Mouse (Mus musculus): Measurements from ENCODE around the gene Kcnj5.

The Kcnj5 gene

DNA sequence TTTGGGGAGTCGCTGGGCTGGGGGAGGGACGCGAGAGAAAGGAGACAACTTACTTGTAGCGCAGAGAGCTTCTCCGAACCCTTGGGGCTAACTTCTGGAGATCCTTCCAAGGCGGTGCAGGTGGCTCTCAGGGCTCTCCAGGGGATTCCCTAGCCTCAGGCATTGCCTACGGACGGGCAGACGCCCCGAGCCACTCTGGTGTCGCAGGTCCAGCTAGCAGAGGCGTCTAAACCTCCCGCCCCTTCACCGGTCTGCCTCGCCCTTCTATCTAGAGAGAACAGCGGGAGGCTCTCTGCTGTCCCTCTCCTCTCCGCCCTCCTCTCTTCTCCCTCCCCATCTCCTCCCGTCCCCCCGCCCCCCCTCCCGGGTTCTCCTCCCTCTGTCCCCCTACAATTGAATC is at the start of gene Kcnj5:
TSS of gene Kcnj5 (minus strand) at position 300 of the 400 bp plus-strand sequence.
- no peak for DNase-seq (ENCODE audit: low spot score in 2 of 2)

DNA sequence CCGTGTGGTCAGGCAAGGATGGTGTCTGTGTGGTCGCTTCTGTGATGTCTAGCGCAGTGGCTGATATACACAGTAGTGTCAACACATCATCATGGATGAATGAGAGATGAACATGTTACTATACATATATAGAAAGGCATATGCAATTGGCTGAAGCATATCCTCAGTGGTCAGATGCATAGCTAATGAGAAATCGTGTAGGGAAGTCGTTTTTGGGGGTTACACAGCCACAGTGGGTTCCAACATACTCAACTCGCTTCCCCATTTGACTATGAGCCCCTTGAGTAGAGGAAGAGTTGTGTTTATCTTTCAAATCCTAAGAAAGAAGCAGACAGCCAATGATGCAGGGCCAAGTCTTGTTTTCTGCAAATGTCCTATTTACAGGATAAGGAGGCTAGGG is 48.6 kb upstream of the Kcnj5 start:
- DNase-seq (ENCODE audit: low spot score in 2 of 2) = no peak

DNA sequence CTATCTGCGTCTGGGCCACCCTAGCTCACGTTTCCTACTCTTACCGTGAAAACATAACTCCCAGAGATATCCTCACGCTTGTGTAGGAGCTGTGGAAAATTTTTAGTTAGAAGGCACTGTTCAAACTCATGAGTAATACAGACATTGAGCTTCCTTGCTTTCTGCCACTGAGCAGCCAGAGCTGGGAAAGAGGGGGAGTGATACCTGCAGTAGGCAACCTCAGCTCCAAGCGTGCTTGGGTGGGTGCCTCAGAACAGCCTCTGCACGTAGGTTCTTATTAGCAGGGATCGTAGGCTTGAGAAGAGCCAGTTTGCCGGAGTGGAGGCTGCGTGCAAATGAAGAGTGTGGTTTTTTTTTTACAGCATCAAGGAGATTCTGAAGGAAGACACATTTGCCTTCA is 47.6 kb upstream of the Kcnj5 start:
- no peak for DNase-seq (ENCODE audit: low spot score in 2 of 2)

DNA sequence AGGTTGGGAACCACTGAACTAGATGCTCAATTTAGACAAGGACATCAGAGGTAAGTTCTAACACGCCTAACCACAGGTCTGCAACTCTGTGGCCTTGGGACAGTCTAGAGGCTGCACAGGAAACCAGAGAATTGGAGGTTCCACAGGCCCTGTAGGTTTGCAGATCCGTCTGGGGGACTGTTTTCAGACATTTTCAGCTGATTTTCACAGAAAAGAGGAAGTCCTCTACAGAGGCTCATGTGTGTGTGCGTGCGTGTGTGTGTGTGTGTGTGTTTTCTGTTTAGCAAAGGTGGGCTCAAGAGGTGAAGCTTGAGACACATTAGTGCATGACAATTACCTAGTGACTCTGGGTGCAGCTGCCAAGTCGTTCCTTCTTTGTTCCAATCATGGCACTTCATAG is 46.9 kb upstream of the Kcnj5 start:
- no peak for DNase-seq (ENCODE audit: low spot score in 2 of 2)

DNA sequence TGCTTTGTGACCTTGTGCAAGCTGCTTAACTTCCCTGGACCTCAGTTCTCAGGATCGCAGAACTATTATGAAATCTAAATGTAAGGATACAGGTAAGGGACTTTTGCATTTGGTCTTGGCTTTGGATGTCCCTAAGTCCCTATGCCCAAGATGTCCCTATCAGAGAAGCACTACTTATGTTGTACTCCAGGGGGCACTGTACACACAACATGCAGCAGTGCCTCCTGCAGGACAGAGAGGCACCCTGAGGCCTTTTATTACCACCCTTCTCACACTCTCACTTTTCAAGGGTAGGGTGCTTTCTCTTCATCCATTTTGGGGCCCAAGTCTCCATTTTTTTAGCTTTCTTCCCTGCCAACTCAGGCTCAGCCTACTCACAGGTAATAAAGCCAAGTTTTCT is 44.0 kb upstream of the Kcnj5 start:
- no peak for DNase-seq (ENCODE audit: low spot score in 2 of 2)

DNA sequence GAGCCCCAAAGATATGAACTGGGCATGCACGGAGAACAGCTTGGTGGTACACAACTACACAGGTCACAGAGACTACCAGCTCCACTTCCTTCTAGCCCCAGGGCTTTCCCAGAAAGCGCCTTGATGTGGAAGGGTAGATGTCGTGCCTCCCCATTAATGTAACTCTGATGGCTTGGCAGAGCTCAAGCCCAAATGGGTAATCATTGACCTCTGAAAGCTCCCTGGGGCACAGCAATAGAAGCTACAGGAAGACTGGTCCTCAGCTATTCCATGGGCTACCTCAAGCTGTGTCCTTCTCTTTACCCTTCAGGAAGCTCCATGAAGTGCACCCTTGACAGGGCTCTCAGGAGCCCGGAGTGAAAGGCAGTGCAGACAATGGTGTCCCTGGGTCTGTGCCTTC is 40.8 kb upstream of the Kcnj5 start:
- no peak for DNase-seq (ENCODE audit: low spot score in 2 of 2)

DNA sequence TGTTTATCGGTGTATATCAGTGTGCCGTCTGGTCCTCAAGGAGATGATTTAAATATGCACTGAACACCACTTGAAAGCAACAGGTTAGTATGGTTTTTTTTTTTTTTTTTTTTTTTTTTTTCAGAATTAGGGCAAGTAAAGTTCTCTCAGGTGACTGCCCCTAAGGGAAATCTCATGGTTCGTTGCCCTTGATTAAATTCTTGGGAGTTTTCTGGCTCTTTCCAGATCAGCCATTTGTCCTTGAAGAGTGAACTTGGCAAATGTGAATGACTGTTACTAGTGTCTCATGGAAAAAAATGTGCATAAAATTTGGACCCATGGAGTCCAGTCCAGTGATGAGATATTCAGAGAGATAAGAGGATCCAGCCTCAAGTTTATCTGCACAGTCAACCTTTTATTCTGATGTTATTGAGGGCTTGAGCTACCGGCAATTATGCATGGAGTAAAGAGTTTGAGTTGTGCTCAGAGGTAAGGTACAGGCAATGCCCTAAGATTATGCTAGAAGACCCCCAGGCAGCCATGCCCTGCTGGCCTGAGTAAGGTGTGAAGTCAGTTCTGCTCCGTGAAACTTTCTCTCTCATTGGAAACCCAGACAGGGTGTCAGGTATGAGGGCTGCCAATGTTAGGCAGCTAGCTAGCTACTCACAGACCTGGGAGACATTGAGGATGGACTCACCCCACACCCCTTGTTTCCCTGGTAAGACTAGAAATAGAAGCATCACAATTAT is 32.9 kb upstream of the Kcnj5 start:
- no peak for DNase-seq (ENCODE audit: low spot score in 2 of 2)

DNA sequence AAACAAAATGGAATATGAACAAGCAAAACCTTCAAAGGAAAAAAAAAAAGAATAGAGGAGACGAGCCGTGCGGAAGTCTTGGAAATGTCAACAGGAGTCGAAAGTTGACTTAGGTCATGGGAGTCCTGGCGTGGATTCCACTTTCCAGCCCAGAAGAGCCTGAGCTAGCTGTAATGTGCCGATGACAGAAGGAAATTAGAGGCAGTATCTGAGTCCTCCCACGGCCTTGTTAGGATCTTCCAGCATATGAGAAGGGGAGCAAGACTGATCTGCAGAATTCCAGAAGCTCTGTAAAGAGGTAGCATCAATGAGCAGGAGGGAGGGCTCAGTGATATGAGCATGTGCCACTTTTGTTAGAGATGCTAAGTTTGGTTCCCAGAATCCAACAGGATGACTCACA is 31.9 kb upstream of the Kcnj5 start:
- DNase-seq (ENCODE audit: low spot score in 2 of 2) = no peak

DNA sequence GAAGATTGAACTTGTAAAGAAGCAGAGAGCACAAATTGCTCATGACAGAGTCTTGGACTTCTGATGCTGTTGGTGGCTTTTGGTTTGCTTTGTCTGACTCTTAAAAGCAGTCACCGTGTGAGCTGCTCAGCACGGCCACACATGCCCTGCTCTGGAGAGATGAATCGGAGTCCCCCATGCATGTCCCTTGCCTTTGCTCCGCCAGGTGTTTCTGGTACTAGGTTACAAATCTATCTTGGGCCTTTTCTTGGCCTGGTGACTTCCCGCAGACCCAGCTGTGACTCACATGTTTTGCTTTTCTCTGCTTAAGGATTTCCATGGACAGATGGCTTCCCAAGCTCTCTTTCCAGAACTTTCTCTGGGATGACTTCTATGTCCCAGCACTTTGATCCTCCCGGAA is 29.5 kb upstream of the Kcnj5 start:
- DNase-seq (ENCODE audit: low spot score in 2 of 2) = no peak

DNA sequence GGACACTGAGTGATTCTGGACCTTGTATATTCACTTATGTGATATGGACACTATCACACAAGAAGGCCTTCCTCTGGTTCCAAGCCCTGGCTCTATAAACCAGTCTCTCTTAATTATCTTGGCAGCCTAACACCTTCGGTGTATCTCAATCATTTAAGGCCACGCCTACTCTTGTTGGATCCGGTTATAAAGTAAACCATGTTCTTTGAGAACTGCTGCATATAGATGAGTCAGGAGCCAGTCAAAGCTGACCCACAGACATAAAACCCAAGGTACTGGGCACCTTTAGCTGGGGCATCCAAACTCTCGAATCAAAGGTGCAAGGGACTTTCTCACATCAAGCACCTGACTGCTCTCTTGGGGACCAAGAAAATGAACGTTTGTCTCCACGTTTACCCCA is 28.1 kb upstream of the Kcnj5 start, which contains the start of gene Kcnj1:
TSS of gene Kcnj1 (plus strand) at position 292 of the 400 bp plus-strand sequence.
- DNase-seq (ENCODE audit: low spot score in 2 of 2) = no peak

DNA sequence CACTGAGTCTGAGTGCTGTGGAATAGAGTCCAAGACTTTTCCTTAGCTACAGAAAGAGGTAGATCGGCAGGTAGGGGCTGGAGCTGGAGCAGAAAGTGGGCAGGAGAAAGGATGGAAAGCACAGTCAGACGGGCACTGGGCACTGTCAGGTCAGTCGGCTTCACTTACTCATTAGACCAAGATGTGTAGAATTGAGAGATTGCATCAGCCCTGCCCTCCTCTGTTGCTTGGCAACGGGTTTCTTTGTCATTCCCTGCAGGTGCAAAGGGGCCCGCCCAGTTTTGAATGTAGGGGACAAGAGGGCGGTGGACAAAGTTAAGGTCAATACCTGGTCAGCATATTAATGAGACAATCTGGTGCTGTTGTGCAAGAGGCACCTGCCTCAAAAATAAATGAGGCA is 25.2 kb upstream of the Kcnj5 start:
- no peak for DNase-seq (ENCODE audit: low spot score in 2 of 2)

DNA sequence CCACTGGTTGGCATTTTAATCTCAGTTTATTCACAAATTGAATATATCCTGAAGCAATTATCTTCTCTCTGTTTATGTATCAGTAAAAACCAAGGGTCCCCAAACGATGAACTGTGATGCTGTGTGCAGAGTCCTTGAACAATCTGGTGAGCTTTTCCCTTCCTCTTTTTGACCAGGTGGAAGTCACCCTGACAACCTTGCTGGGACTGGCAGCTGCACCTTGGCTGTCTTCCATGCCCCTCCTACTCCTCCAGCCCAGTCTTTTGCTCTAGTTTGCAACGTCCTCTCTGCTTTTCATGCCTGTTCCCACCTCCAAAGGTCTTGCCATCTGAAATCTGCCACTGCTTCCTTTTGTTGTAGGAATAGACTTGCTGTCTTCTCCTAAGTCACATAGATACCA is 24.7 kb upstream of the Kcnj5 start:
- no peak for DNase-seq (ENCODE audit: low spot score in 2 of 2)

DNA sequence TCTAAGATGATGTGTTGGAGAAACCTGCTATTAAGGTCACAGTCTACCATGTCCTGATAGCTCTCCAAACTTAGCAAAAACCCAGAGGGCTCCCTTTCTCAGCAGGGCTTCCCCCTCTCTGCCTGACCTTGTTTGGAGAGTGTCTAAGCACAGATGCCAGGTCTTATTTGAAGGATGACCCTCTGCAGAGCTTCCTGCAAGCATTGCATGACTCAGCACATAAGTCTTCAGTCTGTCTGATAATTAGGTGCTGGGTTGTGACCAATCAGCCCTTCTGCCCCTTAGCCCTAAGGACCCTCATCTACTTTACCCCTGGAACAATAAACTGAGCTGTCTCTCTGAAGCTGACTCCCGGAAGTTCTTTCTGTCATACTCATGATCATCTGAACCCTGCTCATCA is 16.6 kb upstream of the Kcnj5 start:
- DNase-seq (ENCODE audit: low spot score in 2 of 2) = no peak

DNA sequence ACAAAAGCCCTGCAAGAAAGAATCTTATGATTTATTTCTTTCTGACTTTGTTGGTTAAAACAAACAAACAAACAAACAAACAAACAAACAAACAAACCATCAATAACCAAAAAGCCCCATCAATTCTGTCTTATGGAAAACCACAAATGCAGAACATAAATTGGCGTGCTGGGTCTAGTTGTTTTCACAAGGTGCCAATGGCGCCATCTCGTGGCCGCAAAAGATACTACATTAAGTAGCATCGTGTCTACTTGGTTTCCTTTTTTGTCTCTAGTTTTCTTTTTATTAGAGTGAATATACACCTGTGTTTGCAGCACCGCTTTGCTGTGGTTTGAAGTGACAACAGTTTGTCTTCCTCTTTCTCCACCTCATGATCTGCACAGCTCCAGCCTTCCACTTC is 6.2 kb upstream of the Kcnj5 start:
- peak in 1 of 2 experiments; percentile 82 for DNase-seq (ENCODE audit: low spot score in 2 of 2)

DNA sequence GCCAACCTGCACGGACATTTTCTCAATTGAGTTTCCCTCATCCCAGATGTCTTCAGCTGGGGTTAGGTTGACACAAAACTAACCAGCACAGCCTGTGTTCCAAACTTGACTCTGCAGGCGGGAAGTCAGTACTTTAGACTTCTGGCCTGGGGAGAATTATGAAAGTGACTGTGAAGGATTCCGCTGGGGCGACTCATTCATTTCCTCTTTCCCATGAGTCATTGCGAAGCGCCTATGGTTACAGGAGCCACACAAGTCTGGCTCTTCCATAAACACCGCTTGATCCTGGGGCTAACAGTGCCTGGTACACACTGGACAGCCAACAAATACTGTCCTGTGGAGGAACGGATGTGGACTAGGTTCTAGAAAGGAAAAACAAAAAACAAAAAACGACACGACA is 5.2 kb upstream of the Kcnj5 start:
- no peak for DNase-seq (ENCODE audit: low spot score in 2 of 2)

DNA sequence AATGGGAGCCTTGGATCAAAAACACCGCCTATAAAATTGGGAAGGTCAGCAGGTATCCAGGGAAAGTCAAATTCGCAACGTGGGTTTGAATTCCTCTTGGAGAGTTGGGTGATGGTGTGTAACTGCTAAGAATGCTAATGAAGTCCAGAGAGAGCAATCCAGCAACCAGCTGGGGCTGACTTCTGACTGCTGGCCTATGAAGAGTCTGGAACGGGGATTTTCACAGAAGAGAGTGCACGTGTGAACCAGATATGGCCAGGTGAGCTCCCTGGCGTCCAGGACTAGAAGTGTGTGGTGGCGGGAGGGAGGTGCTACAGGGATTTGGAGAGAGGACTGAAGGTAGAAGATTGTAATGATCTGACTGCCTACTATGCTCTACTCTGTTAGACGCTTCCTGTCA is 3.9 kb upstream of the Kcnj5 start:
- DNase-seq (ENCODE audit: low spot score in 2 of 2) = no peak

DNA sequence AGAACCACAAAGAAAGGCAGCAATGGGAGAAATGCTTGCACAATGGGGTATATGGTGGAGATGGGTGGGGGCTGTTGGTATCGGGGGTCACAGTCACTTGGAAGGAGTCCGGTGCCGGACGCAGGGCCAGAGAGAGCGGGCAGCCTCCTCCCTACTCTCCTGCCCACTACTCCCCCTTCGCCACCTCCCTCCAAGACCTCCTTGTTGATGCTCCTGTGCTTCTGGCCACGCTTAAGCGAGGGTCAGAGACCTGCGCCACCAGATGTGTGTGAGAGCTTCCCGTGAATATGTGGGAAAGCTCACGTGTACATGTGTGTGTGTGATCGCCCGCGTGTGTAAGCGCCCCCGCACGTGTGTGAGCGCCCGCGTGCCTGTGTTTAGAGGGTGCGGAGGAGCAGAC is 339 bp upstream of the Kcnj5 start:
- DNase-seq (ENCODE audit: low spot score in 2 of 2) = no peak

DNA sequence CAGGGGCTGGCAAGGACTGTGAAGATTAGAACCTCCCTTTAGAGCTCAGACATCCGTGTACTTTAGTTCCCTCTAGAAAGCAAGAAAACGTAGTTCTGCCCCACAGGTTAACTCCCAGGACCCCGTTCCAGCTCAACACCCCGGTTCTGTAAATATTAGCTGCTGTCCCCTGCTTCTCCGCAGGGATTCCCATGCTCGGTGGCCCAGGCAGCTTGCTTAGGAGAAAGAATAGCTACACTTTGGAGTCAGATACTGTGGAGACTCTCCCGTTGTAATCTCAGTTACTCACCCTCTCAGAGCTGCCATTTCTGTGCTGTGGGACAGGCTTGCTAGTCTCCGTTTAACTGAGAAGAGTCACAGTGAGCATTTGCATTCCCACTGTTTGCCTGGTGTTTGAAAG is 1.2 kb downstream of the Kcnj5 start:
- DNase-seq (ENCODE audit: low spot score in 2 of 2) = no peak

DNA sequence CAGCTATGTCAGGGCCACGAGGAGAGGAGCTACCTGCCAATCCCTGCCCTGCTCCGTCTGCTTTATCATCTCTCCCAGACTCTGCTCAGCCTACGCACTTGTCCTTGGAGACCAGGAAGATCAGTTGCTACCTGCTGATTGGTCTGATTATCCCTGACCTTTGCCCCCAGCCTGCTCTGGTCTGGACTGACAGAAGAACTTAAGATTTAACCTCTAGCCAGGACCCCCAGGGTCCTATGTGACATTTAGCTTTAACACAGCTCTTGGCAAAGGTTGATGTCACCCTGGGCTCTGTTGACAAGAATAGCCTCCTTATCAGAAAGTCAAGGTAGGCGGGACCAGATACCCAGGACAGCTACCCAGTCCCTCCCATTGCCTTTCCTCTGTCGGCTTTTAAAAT is 3.3 kb downstream of the Kcnj5 start:
- DNase-seq (ENCODE audit: low spot score in 2 of 2) = no peak

DNA sequence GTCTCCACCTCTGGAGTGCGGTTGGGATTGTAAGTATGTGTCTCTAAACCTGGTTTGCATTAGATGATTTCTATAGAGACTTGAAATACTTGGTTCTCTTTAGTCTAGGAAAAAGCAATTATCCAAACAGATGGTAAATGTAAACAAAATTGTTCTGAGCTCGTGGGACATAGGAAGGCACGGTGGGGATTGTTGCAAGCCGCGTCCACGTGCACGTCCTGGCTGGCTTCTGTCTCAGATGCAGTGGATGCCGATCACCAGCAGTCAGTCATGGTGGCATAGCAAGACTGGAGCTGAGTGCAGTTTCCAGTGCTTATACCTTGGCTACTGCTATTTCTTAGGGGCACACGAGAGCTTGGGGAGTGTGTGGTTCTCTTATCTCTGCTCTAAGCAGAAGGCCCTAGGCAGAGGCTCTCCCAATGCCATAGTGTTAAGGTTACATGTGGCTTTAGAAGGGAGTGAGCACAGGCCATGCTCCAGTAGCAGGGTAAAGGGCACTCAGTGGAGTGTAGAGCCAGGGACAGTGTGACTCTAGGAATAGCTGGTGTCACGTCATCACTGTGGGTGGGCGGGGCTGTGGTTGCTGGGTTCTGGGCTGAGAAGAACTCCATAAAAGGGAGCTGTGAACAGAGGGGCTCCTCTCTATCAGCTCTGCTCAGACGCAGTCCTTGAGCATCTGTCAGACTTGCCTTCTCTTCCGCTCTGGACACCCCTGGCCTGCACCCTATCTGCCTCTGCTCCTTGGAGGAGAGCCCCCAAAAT is 8.6 kb downstream of the Kcnj5 start:
- DNase-seq (ENCODE audit: low spot score in 2 of 2) = no peak

DNA sequence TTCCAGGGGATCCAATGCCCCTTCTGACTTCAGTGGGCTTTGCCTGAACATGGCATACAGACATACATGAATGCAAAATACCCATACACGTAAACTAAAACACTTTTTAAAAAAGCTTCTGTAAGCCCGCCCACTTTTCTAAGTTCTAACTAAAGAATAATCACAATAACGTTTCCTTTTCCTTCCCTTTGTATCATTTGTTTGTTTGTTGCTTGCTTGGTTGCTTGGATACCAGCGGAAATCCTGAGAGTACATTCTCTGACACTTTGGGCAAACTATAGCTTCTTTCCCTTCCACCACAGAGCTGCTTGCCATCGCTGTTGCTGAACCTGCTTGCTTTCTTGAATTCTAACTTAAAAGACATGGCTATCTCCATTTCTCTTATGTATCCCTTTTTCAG is 13.0 kb downstream of the Kcnj5 start:
- DNase-seq (ENCODE audit: low spot score in 2 of 2) = no peak

DNA sequence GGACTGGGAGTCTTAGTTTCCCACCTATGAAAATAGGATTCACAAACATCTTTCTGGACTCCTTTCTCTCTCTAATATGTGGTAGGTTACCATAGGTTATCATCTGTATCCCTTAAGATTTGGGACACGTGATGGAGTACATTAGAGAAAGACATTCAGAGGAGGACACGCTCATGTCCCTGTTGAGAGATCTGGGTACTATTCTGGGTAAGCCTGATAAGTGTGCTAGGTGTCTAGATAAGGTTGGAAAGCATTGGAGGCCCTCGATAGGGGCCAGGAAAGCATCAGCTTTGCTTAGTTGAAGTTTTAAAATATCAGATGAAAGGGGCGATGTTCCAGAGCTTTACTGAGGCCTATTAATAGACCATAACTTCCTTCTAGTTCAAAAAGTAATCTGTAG is 15.4 kb downstream of the Kcnj5 start:
- DNase-seq (ENCODE audit: low spot score in 2 of 2) = no peak

DNA sequence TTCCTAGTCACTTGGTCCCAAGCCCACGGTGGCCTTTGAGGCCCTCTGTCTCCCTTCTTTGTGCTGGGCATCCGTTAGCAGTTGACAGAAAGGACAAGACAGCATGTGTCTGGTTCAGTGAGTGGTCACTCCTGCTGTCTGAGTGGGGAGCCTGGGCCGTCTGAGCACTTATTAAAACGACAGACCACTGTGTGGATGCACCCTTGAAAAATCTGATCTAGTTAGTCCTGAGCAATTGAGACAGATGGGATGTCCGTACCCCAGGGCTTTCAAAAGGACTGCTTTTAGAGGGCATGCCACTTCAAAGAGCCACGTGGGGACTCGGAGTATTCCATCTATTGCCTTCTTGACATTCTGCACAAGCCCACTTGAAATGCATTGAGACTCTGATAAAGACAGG is 20.5 kb downstream of the Kcnj5 start:
- DNase-seq (ENCODE audit: low spot score in 2 of 2) = no peak

DNA sequence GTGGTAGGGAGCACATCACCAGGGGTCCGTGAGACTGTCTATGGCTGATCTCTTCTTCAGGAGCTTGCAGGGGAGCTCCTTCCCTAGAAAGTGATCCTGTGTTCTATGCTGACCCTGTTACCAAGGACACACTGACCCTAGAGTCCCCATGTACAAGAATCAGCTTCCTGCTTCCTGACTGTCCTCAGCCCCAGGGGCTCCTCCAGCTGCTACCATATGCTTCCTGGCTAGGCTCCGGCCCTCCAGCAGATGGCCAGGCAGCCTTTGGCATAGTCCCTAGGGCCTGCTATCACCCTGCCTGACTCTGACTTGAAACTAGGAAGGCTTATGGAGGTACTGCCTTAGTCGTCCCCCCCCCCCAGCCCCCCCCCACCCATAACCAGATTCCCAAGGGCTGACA is 24.0 kb downstream of the Kcnj5 start:
- DNase-seq (ENCODE audit: low spot score in 2 of 2) = no peak
